Mouse (Mus musculus) subcutaneous adipose tissue, adult 2 months (tissue): Measurements from ENCODE around the gene Gpr88. TPM values are rescaled to one million over a fixed set of nuclear protein-coding genes. Genes with fewer than 3 reads are reported as not detected.

Experiments used
- polyA plus RNA-seq: library from polyadenylated mRNA; depleted of rRNA; stranded (reverse); fragments of >200 nt; gene quantifications from 2 replicates; pipeline ENCODE4 v1.2.3, GENCODE M21; 2012; ENCODE audit warnings: low replicate concordance; rRNA removed

The Gpr88 gene
- polyA plus RNA-seq = 0.21 and 1.1 TPM in 2 replicates

DNA sequence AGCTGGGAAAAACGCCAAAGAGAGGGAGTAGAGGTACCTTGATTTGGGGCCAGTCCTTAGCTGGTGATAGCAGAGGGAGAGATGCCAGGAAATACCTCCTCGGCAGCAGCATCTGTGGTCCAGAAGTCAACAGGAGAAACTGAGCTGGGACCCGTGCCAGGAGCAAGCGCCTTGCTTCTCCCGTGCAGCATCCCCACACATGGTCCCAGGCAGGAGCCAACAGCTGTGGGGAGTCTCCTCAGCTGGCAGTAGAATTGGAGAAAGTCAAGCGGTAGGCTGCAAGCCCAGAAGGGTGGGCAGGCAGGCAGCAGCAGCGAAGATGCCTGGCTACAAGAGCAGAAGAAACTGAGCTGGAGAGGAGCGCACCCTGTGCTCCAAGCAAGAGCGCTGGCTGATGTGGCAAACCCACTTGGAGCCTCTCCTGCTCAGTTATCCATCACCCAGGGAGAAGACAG, at the start of gene Gpr88:
Gene Gpr88 (minus strand): TSS at position 427 of the 455 bp plus-strand sequence.

Other genes starting within 250 kb of the Gpr88 start
- 12.4 and 19.5 TPM in 2 replicates for gene Slc30a7, start 246.1 kb downstream of the Gpr88 start, polyA plus RNA-seq
- gene Extl2, start 246.0 kb downstream of the Gpr88 start, polyA plus RNA-seq = 8.4 and 17.0 TPM in 2 replicates
- 7.3 and 8.4 TPM in 2 replicates for gene Vcam1, start 123.8 kb downstream of the Gpr88 start, polyA plus RNA-seq
- 1.8 and 5.6 TPM in 2 replicates for gene Cdc14a, start 170.5 kb upstream of the Gpr88 start, polyA plus RNA-seq